Mouse (Mus musculus) ES-Bruce4 (cell line): ENCODE measurements around the gene Gbp7. TPM values are rescaled to one million over a fixed set of nuclear protein-coding genes. Genes with fewer than 3 reads are reported as not detected.
"Not testable (repeated sequence)": the region's sequence is repeated elsewhere in the genome, so short reads cannot be mapped to it uniquely, and the experiment has no call there.

Experiments
- H3K27ac ChIP-seq: 2 replicates; pipeline ENCODE4 v1.5.1; 2012; ENCODE audit warnings: low read length, inconsistent platforms; ENCODE audit not compliant: insufficient read depth
- H3K27me3 ChIP-seq: 2 replicates; pipeline ENCODE4 v1.6.1; 2012; ENCODE audit warnings: mild to moderate bottlenecking, low read length, inconsistent platforms; ENCODE audit not compliant: control insufficient read depth, poor library complexity, insufficient read depth, severe bottlenecking
- H3K36me3 ChIP-seq: 2 replicates; pipeline ENCODE4 v1.6.1; 2012; ENCODE audit warnings: inconsistent platforms, mild to moderate bottlenecking, low read length, moderate library complexity; ENCODE audit not compliant: control insufficient read depth, poor library complexity, insufficient read depth, severe bottlenecking
- H3K4me1 ChIP-seq: one replicate; pipeline ENCODE4 v1.8.1; 2011; ENCODE audit warnings: low read length; ENCODE audit not compliant: control insufficient read depth, insufficient read depth
- H3K4me3 ChIP-seq: 2 replicates; pipeline ENCODE4 v1.5.1; 2011; ENCODE audit warnings: low read depth, mild to moderate bottlenecking, low read length
- H3K9ac ChIP-seq: 2 replicates; pipeline ENCODE4 v1.6.1; 2012; ENCODE audit warnings: low read depth, mild to moderate bottlenecking, inconsistent platforms; ENCODE audit not compliant: poor library complexity, severe bottlenecking
- H3K9me3 ChIP-seq: replicated peaks from 2 replicates; pipeline ENCODE4 v1.6.1; 2012; ENCODE audit warnings: mild to moderate bottlenecking, low read length, inconsistent platforms; ENCODE audit not compliant: control insufficient read depth, poor library complexity, insufficient read depth, severe bottlenecking
- CTCF ChIP-seq: IDR thresholded peaks from one replicate; pipeline ENCODE4 v1.8.1; 2011; ENCODE audit warnings: low read depth, low read length
- EP300 ChIP-seq: IDR thresholded peaks from 2 replicates; pipeline ENCODE4 v1.6.1; 2011; ENCODE audit warnings: low read depth, low read length; ENCODE audit not compliant: insufficient read depth
- POLR2A ChIP-seq: IDR thresholded peaks from one replicate; pipeline ENCODE4 v1.8.1; 2011; ENCODE audit warnings: low read length; ENCODE audit not compliant: insufficient read depth
- polyA plus RNA-seq: library from polyadenylated mRNA; stranded (reverse); fragments of >200 nt; gene quantifications from 2 replicates; pipeline ENCODE4 v1.2.4, GENCODE M21; 2011; ENCODE audit warnings: low read depth; ENCODE audit not compliant: missing spikeins, insufficient read depth, insufficient read length

Gene Gbp7
- polyA plus RNA-seq, 1 experiment, result 10.6 TPM

GRCm38 (mm10) chr3:142555623-142556022 lies 25.5 kb downstream of the Gbp7 start:
- H3K27me3 ChIP-seq, result no peaks in the 10 kb centered on the region
- no peak overlapping the region for H3K9ac ChIP-seq

GRCm38 (mm10) chr3:142559632-142560228 lies 29.6 kb downstream of the Gbp7 start, which contains the start of gene Gbp3:
Gene Gbp3, plus strand, starts transcription at chr3:142560026.
- Histone ChIP-seq H3K27me3 (no peaks in the 10 kb centered on the region), H3K4me3 (0 out of 2 replicates have a peak within 1 kb of the TSS, but pooled peaks have one; percentile 2), H3K4me1 (no peaks in the 10 kb centered on the region), H3K9me3 (no peaks in the 10 kb centered on the region), H3K27ac (no peak within 1 kb of the TSS), H3K9ac (no peak within 1 kb of the TSS), H3K36me3 (no peaks in the 10 kb centered on the region)
- TF ChIP-seq EP300 (no peak), POLR2A (no peak)

More at GRCm38 (mm10) chr3:142555623-142556022, 25.5 kb downstream of the Gbp7 start:
- Histone ChIP-seq H3K27ac (no peak overlapping the region), H3K36me3 (no peaks in the 10 kb centered on the region), H3K4me1 (no peaks in the 10 kb centered on the region), H3K9me3 (no peaks in the 10 kb centered on the region), H3K4me3 (no peak overlapping the region)
- no peak for TF ChIP-seq CTCF
- TF ChIP-seq POLR2A, result no peak
- TF ChIP-seq EP300, result no peak

GRCm38 (mm10) chr3:142560296-142560948 lies 30.3 kb downstream of the Gbp7 start:
- H3K27ac ChIP-seq, result no peak overlapping the region

GRCm38 (mm10) chr3:142561045-142561646 lies 31.0 kb downstream of the Gbp7 start:
- TF ChIP-seq CTCF (no peak), EP300 (no peak), POLR2A (no peak)
- H3K4me3 ChIP-seq, result no peak overlapping the region
- no peak overlapping the region for H3K9ac ChIP-seq
- H3K4me1 ChIP-seq, result no peaks in the 10 kb centered on the region
- no peaks in the 10 kb centered on the region for H3K36me3 ChIP-seq
- no peaks in the 10 kb centered on the region for H3K27me3 ChIP-seq
- no peak overlapping the region for H3K27ac ChIP-seq
- no peaks in the 10 kb centered on the region for H3K9me3 ChIP-seq

More at GRCm38 (mm10) chr3:142560296-142560948, 30.3 kb downstream of the Gbp7 start:
- no peaks in the 10 kb centered on the region for H3K4me1 ChIP-seq
- H3K36me3 ChIP-seq, result no peaks in the 10 kb centered on the region
- H3K9me3 ChIP-seq, result no peaks in the 10 kb centered on the region
- TF ChIP-seq EP300, result 0 out of 2 replicates have a peak, but pooled peaks have one; percentile 42
- TF ChIP-seq CTCF, result peak; percentile 99
- TF ChIP-seq POLR2A, result no peak
- no peak overlapping the region for H3K9ac ChIP-seq
- 0 out of 2 replicates have a peak overlapping the region, but pooled peaks have one; percentile 2 for H3K4me3 ChIP-seq
- no peaks in the 10 kb centered on the region for H3K27me3 ChIP-seq

GRCm38 (mm10) chr3:142561666-142562065 lies 31.5 kb downstream of the Gbp7 start:
- no peaks in the 10 kb centered on the region for H3K4me1 ChIP-seq
- TF ChIP-seq EP300, result no peak
- no peak for TF ChIP-seq POLR2A
- no peak for TF ChIP-seq CTCF
- H3K4me3 ChIP-seq, result no peak overlapping the region
- no peak overlapping the region for H3K9ac ChIP-seq
- no peak overlapping the region for H3K27ac ChIP-seq
- no peaks in the 10 kb centered on the region for H3K27me3 ChIP-seq
- H3K9me3 ChIP-seq, result no peaks in the 10 kb centered on the region
- H3K36me3 ChIP-seq, result no peaks in the 10 kb centered on the region

GRCm38 (mm10) chr3:142567490-142567889 lies 37.3 kb downstream of the Gbp7 start:
- H3K4me3 ChIP-seq, H3K27ac ChIP-seq, H3K4me1 ChIP-seq, H3K9me3 ChIP-seq, H3K36me3 ChIP-seq, H3K27me3 ChIP-seq, H3K9ac ChIP-seq: not testable (repeated sequence)
